Mouse (Mus musculus) adipocyte (in vitro differentiated cells): ENCODE measurements around the gene Map4k2.

ENCODE experiments used
- DNase-seq: peaks from one replicate; pipeline ENCODE4 v3.0.0-alpha.2; 2016; ENCODE audit warnings: low spot score

Map4k2 gene

DNA sequence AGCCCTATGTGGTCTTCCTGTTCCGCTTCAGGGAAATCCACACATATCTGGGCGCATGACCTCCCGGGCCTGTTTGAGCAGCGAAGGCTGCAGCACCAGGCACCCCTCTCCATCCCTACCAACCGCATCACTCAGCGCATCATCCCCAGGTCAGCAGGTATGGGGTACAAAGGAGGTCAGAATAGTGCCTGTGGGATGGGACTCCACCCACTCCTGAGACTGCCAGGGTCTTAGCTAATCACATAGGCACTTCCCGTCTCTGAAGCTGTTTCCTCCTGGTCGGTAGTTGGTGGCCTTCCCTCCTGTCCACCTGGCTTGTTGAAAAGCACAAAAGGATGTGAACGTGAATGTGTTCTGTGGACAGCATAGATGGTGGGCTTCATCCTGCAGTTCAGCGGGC is 5.7 kb downstream of the Map4k2 start:
- no peak for DNase-seq

DNA sequence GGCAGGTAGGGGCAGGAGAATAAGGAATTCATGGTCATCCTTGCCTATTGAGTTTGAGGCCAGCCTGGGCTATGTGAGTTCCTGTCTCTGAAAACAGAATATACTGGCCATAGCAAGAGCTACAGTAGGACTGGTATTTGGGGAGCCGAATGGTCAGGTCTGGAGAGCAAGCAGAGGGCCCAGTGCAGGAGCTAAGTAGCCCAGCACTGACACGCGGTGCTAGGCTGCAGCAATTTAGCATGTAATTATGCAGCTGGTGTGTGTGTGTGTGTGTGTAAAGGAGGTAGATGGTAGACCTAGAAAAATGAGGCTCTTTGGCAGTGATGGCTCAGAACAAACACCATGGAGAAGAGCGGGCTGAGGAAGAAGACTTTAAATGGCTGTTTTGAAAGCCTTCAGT is 6.7 kb downstream of the Map4k2 start:
- DNase-seq, result no peak

DNA sequence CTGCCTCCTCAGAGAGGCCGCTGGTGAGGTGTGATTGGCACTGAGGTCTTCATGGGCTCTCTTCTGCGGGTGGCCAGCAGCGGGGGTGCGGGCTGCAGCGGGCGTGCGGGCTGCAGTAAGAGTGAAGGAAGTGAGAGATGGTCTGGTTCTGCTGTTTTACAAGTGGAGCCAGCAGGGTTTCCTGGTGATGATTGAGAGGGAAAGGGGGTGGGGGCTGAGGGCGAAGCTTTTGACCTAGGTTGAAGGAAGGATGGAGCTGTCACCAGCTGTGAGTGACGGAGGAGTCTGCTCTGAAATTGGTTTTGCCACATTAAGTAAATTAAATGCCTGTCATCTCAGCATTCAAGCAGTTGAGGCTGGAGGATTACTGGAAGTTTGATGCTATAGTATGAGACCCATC is 7.8 kb downstream of the Map4k2 start:
- DNase-seq, result no peak

DNA sequence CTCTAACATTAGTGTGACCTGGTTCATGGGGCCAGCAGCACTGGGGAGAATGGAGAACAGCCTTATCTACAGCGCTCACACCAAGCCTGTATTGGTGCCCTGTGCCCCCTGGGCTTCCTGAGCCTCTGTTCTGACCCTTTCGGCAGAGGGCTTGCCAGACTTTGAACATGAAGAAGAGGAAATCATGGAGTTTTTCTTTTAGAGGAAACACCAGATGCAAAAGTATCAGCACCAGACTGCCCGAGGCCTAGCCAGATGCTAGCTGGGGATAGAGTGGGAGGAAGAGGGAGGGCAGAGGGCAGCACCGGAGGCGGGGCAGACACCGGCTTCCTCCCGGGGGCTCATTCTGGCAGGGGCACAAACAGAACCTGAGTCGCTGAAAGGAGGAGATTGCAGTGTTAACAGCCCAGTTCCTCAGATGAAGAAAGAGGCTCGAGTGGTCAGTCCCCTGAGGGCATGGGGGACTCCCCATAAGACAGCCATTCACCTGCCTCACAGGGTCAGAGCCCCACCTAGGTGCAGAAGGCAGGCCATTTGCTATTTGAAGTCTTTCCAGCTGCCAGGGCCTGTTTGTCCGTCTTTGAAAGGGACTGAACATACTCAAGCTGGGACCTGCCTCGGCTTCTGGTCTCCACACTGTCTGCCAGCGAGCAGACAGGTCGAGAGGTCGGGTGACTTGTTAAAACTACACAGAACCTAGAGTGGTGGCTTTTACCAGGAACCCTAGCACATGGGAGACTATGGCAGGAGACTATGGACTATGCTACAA is 8.5 kb downstream of the Map4k2 start:
- no peak for DNase-seq

DNA sequence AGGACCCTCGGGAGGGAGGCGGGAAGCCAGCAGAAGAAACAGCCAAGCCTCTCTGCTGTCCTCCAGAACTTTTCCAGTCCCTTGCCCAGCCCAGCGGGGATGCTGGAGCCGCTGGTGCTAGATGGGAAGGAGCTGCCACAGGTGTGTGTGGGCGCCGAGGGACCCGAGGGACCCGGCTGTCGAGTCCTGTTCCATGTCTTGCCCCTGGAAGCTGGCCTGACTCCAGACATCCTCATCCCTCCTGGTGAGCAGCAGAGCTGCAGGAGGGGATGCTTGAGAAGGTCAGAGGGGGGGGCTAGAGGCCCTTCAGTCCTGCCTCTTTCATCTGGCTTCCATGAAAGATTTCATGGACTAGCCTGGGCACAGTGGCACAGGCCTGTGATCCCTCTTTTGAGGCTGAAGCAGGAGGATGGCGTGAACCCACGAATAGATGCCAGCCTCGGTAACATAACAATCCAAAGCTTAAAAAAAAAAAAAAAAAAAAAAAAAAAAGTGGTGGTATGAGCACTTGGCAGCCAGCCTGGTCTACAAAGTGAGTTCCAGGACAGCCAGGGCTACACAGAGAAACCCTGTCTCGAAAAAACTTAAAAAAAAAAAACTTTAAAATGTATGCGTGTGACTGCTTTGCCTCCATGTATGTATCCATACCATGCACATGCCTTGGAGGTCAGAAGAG is 10.6 kb downstream of the Map4k2 start:
- DNase-seq, result no peak

DNA sequence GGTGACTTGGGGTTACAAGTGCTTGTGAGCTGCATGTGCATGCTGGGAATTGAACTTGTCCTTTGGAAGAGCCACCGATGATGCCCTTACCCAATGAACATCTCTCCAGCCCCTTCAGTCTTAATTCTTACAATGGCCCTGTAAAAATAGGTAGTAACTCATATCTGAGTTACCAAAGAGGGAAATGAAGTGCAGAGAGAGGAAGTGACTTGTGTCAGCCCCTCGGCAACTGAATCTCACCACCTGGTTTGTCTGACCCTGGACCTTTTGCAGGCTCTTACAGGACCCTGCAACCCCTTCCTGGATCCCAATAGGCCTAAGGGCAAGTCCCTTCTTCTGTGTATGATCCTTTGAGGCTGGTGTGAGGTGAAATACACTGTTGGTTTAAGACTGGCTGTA is 11.2 kb downstream of the Map4k2 start:
- DNase-seq, result no peak

DNA sequence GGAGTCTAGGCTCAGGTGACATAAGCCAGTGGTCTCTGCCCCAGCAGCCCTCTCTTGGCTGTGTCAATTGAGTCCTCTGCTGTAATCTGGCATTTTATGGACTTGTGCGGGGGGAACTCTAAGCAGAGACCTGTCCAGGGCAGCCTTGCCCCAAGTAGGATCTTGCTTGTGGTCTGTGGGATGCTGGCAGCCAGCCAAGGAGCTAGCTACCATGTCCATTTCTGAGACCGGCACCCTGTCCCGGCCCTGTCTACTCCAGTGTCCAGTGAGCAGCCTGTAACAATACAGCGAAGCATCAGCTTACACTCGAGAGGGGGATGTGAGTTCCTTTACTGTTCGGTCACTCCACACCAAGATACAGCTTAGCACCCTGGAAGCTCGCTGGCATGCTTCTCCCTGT is 13.1 kb downstream of the Map4k2 start:
- DNase-seq, result no peak

DNA sequence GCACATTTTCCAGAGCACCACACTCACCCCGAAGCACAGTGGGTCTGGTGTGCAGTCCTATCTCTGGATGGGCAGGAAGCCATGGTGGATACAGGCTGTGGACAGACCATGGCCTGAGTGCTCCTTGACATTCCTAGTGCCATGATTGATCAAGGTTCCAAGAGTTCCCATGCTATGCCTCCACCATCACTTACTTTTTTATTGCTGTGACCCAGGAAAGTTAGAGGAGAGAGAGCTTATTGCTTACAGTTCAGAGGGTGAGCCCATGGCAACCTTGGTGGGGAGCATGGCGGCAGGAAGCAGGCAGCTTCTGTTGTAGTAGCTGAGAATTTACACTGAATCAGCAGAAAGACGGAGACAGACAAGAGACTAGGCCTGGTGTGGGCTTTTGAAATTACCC is 20.4 kb downstream of the Map4k2 start:
- no peak for DNase-seq

DNA sequence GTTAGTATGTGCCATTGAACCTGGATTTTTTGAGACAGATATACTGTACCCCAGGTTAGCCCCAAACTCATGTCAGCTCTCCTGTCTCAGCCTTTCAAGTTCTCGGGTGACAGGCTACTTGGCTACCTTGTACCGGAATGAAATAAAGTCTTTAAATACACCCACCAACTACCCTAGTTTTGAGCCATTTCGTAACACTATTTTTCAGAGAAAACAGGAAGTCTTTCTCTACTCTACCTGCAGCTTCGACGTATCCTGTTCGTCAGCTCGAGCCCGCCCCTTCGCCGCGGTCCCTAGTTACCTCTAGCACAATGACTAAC is 22.1 kb downstream of the Map4k2 start:
- no peak for DNase-seq

DNA sequence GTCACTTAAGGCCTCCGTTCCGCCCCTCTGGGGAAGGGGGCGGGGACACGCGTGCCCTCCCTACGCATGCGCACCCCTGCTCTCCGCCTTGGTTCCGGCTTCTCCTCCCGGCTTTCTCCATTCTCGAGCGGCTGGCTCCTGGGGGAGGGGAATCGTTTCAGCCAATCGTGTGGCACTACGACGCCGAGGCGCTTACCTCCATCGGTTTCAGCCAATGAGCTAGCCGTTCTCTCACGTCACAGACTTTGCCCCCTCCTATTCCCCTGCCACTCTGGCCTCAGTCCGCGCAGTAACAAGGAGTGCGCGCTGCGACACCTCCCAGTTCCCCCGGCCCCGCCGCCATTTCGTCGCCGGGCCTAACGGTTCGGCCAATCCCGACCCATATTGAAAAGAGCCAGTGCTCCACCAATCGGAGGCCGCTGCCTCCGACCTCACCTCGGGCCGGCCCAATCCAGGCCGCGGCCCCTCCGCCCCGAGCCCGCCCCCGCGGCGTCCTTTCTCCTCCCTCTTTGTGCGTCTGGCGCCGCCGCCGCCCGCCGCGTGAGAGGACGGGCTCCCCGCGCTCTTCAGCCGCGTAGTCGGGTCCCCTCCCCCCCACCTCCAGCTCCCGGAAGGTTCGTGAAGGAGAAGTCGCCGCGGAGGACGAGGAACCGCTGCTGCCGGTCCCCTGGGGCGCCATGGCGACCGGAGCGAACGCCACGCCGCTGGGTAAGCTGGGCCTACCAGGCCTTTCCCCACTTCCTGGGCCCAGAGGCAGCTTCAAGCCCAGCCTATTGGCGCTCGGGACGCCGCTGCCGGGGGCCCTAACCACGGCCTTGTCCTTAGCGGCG is 22.7 kb downstream of the Map4k2 start, which contains the start of gene Sf1:
Gene Sf1 (plus strand): TSS at position 280 of the 830 bp plus-strand sequence.
- peak; percentile 100 for DNase-seq

DNA sequence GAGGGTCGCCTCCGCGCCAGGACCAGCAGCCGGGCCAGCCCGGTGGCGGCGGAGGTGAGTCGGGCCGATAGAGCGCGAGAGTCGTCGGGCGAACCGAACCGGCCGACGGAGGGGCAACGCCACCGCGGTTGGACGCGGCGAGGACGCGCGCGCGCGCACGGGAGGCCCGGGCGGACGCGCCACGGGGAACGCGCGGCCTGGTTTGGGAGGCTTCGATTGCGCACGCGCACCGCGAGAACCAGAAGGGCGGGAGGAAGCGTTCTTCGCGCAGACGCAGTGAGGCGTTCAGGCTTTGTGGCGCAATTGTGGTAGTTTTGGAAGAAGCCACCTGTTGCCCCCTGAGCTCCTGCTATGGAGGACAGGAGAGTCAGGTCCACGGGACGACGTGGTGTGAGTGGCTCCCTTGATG is 23.4 kb downstream of the Map4k2 start:
- peak; percentile 95 for DNase-seq

DNA sequence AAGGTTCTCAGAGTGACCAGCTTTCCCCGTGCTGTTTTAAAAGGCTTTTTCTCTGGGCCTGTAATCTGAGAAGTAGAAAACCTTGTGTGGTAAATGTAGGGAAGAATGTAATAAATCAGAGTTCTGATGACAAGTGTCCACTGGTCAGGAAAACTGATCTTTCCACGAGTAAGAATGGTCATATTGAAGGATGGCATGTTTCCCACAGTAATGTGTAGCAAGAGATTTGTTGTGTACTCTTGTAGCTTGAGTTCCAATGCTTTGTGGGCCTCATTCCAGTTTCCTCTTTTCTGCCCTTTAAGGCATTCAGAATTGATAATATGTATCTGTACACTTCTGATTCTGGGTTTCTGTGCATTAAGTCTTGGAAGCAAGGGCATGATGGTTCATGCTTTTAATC is 23.9 kb downstream of the Map4k2 start:
- peak; percentile 63 for DNase-seq

DNA sequence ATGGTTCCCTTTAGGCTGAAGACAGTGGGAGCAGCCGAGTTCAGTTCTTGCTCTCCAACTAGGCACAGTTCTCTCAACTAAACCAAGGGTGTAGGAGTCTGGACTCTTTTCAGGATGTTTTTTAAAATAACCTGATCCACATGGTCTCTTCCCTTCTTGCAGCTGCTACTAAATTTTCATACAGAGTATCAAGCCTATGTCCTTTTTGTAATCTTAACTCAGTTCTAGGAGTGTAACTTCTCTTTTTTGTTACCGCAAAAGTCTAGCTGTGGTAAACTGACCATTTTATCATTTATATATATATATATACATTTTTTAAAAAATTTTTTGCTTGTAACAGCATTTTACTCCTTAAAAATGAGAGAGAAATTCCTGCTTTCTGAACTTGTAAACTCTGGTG is 29.2 kb downstream of the Map4k2 start:
- DNase-seq, result no peak

DNA sequence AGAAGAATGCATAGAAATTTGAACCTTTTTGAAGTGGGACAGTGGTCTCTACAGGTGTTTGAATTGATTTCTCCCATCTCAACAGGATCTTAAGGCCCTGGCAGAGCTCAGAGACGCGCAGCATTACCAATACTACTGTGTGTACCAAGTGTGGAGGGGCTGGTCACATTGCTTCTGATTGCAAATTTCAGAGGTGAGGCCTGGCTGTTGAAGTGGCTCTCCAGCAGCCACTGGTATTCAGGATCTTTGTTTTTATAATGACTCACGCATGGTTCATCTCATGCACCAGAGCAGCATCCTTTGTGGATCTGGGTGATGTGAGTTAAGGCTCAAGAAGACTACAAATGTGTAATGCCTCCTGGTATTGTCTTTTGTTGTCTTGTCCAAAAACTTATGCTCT is 31.5 kb downstream of the Map4k2 start:
- no peak for DNase-seq

DNA sequence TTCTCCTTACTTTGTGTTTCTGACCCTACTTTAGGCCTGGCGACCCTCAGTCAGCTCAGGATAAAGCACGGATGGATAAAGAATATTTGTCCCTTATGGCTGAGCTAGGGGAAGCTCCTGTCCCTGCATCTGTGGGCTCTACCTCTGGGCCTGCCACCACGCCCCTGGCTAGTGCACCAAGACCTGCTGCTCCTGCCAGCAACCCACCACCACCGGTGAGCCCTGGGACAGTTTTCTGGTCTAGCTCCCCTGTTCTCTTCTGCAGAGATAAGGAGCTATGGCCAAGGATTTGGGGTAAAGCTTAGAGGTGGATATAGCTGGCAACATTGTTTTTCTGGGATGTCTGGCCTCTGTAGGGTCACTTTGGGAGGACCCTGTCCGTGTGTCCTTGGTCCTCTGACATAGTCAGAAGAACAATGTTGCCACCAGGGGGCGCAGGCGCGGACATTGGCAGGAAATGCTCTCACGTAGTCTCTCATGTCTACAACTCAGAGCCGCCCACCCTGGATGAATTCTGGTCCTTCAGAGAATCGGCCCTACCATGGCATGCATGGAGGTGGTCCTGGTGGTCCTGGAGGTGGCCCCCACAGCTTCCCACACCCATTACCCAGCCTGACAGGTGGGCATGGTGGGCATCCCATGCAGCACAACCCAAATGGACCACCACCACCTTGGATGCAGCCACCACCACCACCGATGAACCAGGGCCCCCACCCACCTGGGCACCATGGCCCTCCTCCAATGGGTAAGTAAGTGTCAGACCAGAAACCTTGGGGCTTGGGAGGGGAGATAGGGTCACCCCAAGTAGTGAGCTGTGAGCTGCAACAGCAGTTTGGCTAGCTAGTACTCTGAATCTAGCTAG is 32.8 kb downstream of the Map4k2 start:
- DNase-seq, result peak; percentile 74

DNA sequence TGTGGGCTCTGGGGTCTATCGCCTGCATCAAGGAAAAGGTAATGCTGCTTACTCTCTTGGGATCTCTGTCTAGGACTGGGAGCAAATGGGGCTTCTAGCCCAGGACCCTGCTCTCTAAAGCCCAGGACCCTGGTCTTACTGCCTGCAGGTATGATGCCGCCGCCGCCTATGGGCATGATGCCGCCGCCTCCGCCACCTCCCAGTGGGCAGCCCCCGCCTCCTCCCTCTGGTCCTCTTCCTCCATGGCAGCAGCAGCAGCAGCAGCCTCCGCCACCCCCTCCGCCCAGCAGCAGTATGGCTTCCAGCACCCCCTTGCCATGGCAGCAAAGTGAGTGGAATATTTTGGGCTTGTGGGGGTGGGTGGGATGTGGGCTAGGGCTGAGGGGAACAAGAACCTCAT is 33.6 kb downstream of the Map4k2 start:
- no peak for DNase-seq

DNA sequence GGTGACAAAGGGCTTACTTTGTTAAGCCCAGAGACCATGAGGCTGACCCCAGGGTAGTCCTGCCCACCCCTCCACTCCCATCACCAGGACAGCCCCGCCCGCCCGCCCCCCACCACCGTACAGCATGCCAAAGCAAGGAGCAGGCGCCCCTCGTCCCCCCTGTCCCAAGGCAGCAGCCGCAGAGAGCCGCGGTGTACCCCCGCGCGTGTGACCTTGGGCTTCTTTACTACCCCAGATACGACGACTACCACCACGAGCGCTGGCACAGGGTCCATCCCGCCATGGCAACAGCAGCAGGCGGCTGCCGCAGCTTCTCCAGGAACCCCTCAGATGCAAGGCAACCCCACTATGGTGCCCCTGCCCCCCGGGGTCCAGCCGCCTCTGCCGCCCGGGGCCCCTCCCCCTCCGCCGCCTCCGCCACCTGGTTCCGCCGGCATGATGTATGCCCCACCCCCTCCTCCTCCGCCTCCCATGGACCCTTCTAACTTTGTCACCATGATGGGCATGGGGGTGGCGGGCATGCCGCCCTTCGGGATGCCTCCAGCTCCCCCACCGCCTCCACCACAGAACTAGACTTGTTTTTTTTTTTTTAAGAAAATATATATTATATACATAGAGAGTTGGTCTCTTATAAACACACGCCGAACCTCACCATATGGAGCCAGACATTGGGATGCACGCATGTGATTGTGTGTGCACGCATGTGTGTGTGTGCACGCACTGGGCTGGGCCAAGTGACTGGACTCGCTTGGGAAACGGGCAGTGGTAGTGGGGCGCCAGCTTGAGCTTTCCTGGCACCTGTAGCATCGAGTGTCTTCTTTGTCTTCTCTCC is 34.7 kb downstream of the Map4k2 start:
- DNase-seq, result no peak

DNA sequence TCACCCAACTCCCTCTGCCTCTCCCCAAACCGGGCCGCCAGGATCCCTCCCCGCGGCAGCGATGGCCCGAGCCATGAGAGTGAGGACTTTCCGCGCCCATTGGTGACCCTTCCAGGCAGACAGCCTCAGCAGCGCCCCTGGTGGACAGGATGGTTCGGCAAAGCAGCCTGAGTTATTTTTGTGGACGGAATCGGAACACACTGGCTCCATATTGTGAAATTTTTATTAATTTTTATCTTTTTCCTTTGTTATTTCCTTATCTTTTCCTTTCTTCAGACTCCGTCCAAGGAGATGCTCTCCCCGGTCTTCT is 35.3 kb downstream of the Map4k2 start:
- DNase-seq, result peak; percentile 55

DNA sequence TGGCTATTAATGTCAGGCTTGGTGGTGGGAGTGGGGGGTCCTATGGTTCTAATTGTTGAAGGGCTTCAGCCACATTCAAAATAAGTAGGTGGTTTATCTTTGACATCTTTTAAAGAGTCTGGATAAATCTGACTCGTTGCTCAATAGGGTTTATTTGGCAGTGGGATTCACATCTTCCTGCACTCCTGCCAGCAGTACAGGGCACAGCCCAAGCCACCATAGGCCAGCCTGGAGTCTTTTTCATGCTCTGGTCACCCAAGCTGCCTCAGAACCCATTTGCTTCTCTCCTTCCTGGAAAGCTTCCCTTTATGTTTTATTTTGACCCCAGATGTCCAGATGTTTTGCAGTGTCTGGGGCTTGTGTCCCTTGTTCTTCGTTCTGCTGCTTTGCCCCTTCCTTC is 35.7 kb downstream of the Map4k2 start:
- peak; percentile 56 for DNase-seq

DNA sequence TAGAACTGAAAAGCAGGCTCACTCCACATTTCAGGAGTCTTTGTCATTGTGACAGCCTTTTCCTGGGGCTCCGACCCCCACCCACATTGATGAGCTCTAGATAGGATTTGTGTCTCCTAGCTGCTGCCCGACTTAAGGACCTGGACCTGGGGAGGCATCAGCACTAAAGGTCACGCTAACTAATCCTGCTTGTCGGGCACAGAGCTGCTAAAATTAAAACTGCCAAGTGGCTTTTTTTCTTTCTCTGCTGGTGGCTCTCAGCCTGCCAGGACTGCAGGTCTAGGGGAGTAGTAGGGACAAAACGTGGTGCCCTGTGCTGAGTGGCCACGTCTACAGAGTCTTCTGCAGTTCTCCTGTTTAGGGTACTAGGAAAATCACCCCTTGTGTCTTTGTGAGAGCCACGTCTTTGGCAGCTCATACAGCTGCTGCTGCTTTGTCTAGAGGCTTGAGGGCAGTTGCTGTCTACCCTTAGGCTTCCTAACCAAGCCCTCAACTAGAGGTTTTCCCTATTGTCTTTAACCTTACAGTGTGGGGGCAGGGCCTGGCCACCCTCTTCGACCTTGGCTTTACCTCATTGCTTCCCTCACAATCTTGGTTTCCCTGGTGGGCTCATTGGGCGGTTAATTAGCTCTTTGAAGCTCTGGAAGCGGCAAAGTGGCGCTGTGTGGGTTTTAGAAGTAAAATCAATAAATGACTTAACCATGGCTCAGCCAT is 36.5 kb downstream of the Map4k2 start:
- no peak for DNase-seq
